Mouse (Mus musculus): ENCODE data around the gene Tesk2.

DNA sequence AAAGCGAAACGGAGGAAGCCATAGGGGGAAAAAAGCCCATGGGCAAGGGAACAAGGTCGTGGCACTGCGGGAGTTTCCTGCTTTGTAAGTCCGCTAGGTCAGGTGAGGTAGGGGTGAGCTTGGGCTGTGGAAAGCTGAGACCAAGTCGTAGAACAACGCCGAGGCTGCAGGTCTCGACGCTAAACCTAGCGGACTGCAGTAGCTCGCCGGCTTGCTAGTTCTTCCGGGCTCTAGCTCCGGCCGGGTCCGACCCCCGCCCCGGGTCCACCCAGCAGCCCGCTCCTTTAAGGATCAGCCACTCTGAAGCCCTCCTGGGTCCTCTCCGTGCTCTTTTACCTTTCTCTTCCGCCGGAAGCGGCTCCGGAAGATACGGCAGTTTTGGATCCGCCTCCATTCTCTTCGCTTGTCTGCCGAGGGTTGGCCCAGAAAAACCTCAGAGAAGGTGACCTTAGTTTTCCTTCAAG lies 103.8 kb downstream of the Tesk2 start:
- TF ChIP-seq FLI1 (IDR thresholded peaks at IDR 0.05; ENCODE audit: low read length) (no peak), GATA1 (IDR thresholded peaks at IDR 0.05; ENCODE audit: borderline replicate concordance, low read length) (no peak)
